Mouse (Mus musculus) embryonic facial prominence, embryonic 11.5 days (tissue): ENCODE measurements around the gene Rapgef4. TPM values are rescaled to one million over a fixed set of nuclear protein-coding genes. Genes with fewer than 3 reads are reported as not detected.

Experiments used
- ATAC-seq: fragments of 200-750 bp; cut with Nextera tagmentation; replicated peaks from 2 replicates; pipeline ENCODE4 v1.8.0; 2017; ENCODE audit warnings: low read depth; ENCODE audit not compliant: insufficient number of reproducible peaks, low FRiP score, low TSS enrichment
- DNase-seq: peaks from one replicate; pipeline ENCODE4 v3.0.0-alpha.2; 2015; ENCODE audit warnings: low spot score
- H3K27ac ChIP-seq: fragments of 300-500 bp; sonication (generic); replicated peaks from 2 replicates; pipeline ENCODE4 v1.5.1; 2014; ENCODE audit warnings: mild to moderate bottlenecking, low read depth, low read length, control low read depth
- H3K27me3 ChIP-seq: fragments of 300-500 bp; sonication (generic); 2 replicates; pipeline ENCODE4 v1.6.1; 2014; ENCODE audit warnings: mild to moderate bottlenecking, low read length, moderate library complexity, mixed read lengths; ENCODE audit not compliant: control insufficient read depth, insufficient read depth
- H3K36me3 ChIP-seq: fragments of 300-500 bp; sonication (generic); replicated peaks from 2 replicates; pipeline ENCODE4 v1.6.1; 2014; ENCODE audit warnings: low read depth, mild to moderate bottlenecking, low read length, moderate library complexity, mixed read lengths; ENCODE audit not compliant: control insufficient read depth, insufficient read depth
- H3K4me1 ChIP-seq: fragments of 300-500 bp; sonication (generic); 2 replicates; pipeline ENCODE4 v1.6.1; 2014; ENCODE audit warnings: low read length, mixed read lengths; ENCODE audit not compliant: control insufficient read depth, insufficient read depth
- H3K4me2 ChIP-seq: fragments of 300-500 bp; sonication (generic); 2 replicates; pipeline ENCODE4 v1.6.1; 2014; ENCODE audit warnings: low read depth, mild to moderate bottlenecking, control low read depth, low read length, moderate library complexity
- H3K4me3 ChIP-seq: fragments of 300-500 bp; sonication (generic); 2 replicates; pipeline ENCODE4 v1.5.1; 2014; ENCODE audit warnings: low read depth, low read length, control low read depth
- H3K9ac ChIP-seq: fragments of 300-500 bp; sonication (generic); replicated peaks from 2 replicates; pipeline ENCODE4 v1.6.1; 2014; ENCODE audit warnings: mild to moderate bottlenecking, control low read depth, low read length
- H3K9me3 ChIP-seq: fragments of 300-500 bp; sonication (generic); replicated peaks from 2 replicates; pipeline ENCODE4 v1.6.1; 2016; ENCODE audit warnings: mild to moderate bottlenecking, low read length, inconsistent platforms, mixed read lengths; ENCODE audit not compliant: control insufficient read depth
- WGBS: fragments of 180-500 bp; shearing (Covaris S2); extraction: QIAGEN DNeasy Blood & Tissue Kit; methylation state at CpG from one replicate; pipeline ENCODE4 v1.1.7; 2014; 5-methylcytosine and 5-hydroxymethylcytosine counted together
- polyA plus RNA-seq: library from polyadenylated mRNA; unstranded; fragments of >200 nt; fragmentation: Nextera tagmentation; extraction: Ambion mirVana; gene quantifications from 2 replicates; pipeline ENCODE4 v1.2.1, GENCODE M21; 2014

Gene Rapgef4
- polyA plus RNA-seq, 1 experiment from 2014 or later, result 3.6 TPM

DNA sequence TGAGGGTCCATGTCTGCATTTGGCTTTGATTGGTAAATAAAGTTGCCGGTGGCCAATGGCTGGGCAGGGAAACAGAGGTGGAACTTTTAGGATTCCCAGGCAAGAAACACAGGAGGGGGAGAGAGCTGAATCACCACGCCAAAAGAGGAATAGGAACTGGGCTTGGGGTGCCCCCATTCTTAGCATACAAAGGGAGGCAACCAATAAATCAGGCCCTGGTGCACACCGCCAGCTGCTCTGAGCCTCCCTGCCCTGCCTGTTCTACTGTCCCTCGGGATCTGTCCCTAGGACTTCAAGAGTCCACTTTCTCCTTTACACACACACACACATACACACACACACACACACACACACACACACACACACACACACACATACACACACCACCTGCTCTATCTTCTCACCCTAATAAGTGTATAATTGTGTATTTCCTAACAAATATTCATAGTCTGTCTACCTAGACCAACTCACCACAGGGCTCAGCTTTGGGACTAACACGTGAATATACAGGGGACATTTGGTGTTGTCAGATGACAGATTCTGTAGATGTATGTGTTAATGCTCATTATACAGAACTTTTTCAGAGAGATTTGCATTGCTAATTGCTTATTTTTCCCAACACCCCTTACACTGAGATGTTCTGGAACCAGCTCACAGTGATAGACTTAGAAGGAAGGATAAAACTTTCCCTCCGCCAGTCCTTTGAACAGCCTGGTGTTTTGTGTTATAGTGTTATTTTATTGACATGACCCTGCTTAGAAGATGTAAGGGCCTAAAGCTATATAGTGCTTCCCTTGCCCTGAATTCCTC is 196.4 kb downstream of the Rapgef4 start:
- Histone ChIP-seq H3K4me2 (no peak overlapping the region), H3K27me3 (no peaks in the 10 kb centered on the region), H3K4me1 (peaks cover 2% of the 10 kb centered on the region; the same call in 1 of the 2 replicates), H3K36me3 (no peaks in the 10 kb centered on the region), H3K9ac (no peak overlapping the region), H3K4me3 (no peak overlapping the region), H3K9me3 (no peaks in the 10 kb centered on the region), H3K27ac (no peak overlapping the region)
- 77% methylated on average over 6 of the region's 6 CpGs for WGBS
- ATAC-seq (no peak), DNase-seq (no peak)

DNA sequence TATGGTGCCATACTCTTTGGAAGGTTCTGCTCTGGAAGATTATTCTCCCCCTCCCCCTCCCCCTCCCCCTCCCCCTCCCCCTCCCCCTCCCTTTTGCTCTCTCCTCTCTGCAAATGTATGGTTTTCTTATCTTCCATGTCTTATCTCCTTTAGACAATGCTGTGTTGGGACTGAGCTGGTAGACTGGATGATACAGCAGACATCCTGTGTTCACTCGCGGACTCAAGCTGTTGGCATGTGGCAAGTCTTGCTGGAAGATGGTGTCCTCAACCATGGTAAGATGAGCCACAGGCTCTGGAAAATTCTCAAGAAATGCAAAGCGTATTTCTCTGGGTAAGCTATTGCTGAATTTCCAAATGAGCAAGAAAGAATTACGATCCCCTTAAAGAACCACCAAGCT is 197.0 kb downstream of the Rapgef4 start:
- H3K9me3 ChIP-seq, result no peaks in the 10 kb centered on the region
- no peaks in the 10 kb centered on the region for H3K27me3 ChIP-seq
- H3K4me3 ChIP-seq, result no peak overlapping the region
- no peak overlapping the region for H3K4me2 ChIP-seq
- no peaks in the 10 kb centered on the region for H3K36me3 ChIP-seq
- ATAC-seq (no peak), DNase-seq (no peak)
- peaks cover 2% of the 10 kb centered on the region; the same call in 1 of the 2 replicates for H3K4me1 ChIP-seq
- no peak overlapping the region for H3K27ac ChIP-seq
- H3K9ac ChIP-seq, result no peak overlapping the region
- over 99% methylated on average over 4 of the region's 4 CpGs for WGBS

DNA sequence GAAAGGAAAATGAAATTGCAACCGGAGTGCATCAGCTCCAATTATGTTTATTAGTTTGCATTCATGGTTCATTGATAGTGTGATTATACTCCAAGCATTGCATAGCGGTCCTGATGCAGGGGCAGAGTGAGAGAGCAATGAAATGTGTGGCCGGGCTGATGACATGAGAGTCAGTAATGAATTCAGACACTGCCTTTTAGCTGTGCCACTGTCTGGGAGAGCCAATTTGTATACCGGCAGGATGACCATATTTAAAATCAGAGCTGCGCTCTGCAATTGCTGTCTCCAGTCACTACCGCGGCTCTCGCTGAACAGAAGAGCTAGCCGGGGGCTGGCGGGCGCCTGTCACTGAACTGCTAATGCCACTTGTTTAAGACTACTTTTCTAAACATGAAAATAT is 197.5 kb downstream of the Rapgef4 start:
- ATAC-seq (no peak), DNase-seq (peak; percentile 7)
- Histone ChIP-seq H3K36me3 (no peaks in the 10 kb centered on the region), H3K27ac (no peak overlapping the region), H3K9me3 (no peaks in the 10 kb centered on the region), H3K4me3 (no peak overlapping the region), H3K27me3 (no peaks in the 10 kb centered on the region), H3K9ac (no peak overlapping the region), H3K4me2 (no peak overlapping the region), H3K4me1 (peaks cover 2% of the 10 kb centered on the region; the same call in 1 of the 2 replicates)
- WGBS, result 86% methylated on average over 11 of the region's 11 CpGs

GRCm38 (mm10) chr2:72179600-72180301 is 198.7 kb downstream of the Rapgef4 start:
- Histone ChIP-seq H3K9me3 (no peaks in the 10 kb centered on the region), H3K36me3 (no peaks in the 10 kb centered on the region), H3K27ac (no peak overlapping the region), H3K27me3 (no peaks in the 10 kb centered on the region), H3K9ac (no peak overlapping the region), H3K4me1 (peaks cover 2% of the 10 kb centered on the region; the same call in 1 of the 2 replicates), H3K4me3 (no peak overlapping the region), H3K4me2 (no peak overlapping the region)
- ATAC-seq (no peak), DNase-seq (no peak)
- 93% methylated on average over 15 of the region's 15 CpGs for WGBS

- H3K4me1 ChIP-seq, result no peaks in the 10 kb centered on the region
- DNase-seq (no peak), ATAC-seq (no peak)
- H3K9ac ChIP-seq, result no peak overlapping the region
- no peak overlapping the region for H3K4me2 ChIP-seq
- H3K9me3 ChIP-seq, result no peaks in the 10 kb centered on the region
- no peaks in the 10 kb centered on the region for H3K27me3 ChIP-seq
- H3K27ac ChIP-seq, result no peak overlapping the region
- no peak overlapping the region for H3K4me3 ChIP-seq
- H3K36me3 ChIP-seq, result no peaks in the 10 kb centered on the region
- 62% methylated on average over 2 of the region's 2 CpGs for WGBS
Observed at GRCm38 (mm10) chr2:72181443-72181842, 200.4 kb downstream of the Rapgef4 start.

- 76% methylated on average over 3 of the region's 3 CpGs for WGBS
- Histone ChIP-seq H3K27me3 (no peaks in the 10 kb centered on the region), H3K9me3 (no peaks in the 10 kb centered on the region), H3K9ac (no peak overlapping the region), H3K4me1 (no peaks in the 10 kb centered on the region), H3K4me2 (no peak overlapping the region), H3K36me3 (no peaks in the 10 kb centered on the region), H3K4me3 (no peak overlapping the region), H3K27ac (no peak overlapping the region)
- no peak for DNase-seq
- no peak for ATAC-seq
Observed at GRCm38 (mm10) chr2:72183751-72184150, 202.7 kb downstream of the Rapgef4 start.

DNA sequence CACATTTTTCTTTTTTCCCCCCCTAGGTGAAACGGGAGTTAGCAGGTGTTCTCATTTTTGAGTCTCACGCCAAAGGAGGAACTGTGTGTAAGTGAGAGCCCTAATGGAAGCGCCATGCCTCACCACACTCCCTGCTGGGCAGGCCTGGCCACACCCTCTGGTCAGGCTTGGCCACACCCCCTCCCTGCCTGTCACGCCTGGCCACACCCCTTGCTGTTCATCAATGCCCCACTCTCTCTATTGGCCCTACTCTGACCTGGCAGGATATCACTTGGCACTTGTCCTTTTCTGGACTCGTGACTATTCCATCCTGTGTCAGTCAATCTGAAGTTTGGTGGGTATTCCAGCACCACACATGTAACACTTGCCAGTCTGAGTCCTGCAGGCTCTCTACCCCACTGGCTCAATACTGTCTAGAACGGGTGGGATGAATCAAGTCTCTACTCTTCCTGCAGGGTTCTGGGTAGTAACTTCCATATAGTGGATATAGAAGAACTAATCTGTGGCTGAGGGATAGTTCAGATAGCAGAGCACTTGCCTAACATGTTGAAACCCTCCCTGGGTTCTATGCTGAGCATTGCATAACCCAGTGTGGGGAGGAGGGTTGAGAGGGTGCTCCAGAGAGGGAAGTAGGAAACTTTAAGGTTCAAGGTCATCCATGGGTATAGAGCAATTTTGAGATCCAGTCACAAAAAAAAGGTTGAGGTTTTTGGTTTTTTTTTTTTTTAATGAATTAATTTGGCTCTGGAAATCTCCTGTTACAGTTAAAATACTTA is 215.3 kb downstream of the Rapgef4 start:
- no peaks in the 10 kb centered on the region for H3K4me1 ChIP-seq
- H3K4me3 ChIP-seq, result no peak overlapping the region
- 66% methylated on average over 6 of the region's 6 CpGs for WGBS
- no peaks in the 10 kb centered on the region for H3K36me3 ChIP-seq
- H3K27me3 ChIP-seq, result no peaks in the 10 kb centered on the region
- ATAC-seq (no peak), DNase-seq (no peak)
- no peaks in the 10 kb centered on the region for H3K9me3 ChIP-seq
- no peak overlapping the region for H3K9ac ChIP-seq
- H3K27ac ChIP-seq, result no peak overlapping the region
- no peak overlapping the region for H3K4me2 ChIP-seq
